Mouse (Mus musculus) kidney, adult 18-20 months (tissue): ENCODE measurements around the gene 5730522E02Rik.
"Not testable (repeated sequence)": the region's sequence is repeated elsewhere in the genome, so short reads cannot be mapped to it uniquely, and the experiment has no call there.

Experiments
- DNase-seq: peaks from one replicate; pipeline ENCODE4 v3.0.0; 2021

Gene 5730522E02Rik

DNA sequence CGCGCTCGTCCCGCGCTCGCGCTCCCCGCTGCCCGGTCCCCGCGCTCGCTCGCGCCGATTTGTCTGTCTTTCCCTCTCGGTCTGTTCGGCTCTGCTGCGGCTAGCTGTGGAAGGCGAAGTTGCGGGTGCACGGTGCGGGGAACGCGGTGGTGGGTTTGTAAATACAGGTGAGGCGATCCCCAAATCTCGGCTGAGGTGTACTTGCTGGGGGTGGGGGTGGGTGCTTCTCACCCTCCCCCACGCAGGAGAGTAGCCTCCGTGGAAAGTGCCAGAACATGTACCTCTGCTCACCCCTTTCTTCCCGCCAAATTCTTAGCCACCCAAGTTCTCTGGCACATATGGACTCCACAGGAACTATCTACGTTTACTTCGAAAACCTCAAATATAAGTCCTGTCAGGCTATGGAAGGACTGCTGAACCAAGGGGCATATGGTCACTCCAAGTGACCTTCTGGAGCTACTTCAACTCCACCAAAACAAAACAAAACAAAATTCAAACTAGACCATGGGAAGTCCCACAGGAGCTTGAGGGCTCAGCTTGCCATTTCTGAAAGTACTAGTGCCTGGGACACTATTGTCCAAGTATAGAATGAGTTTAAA is at the start of gene 5730522E02Rik:
5730522E02Rik (minus strand) TSS at position 182 of the 599 bp plus-strand sequence.
- peak; percentile 20 for DNase-seq

DNA sequence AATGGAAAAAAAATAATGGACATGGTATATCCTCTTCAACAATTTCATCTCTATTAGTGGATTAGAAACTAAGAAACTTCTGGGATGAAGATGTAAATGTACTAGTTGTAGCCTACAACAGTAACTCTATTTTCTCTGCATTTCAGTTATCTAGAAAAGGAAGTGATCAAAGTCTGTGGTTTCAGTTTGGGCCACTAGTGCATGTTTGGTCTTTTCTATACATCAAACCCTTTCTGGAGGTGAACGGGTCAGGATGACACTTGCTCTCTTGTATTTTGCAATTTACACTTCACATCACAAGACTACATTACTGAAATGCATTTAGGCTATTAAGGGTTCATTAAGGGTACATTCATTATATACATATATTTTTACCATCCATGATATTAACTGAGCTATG is 26.0 kb upstream of the 5730522E02Rik start:
- DNase-seq = no peak

- DNase-seq = no peak
Observed at GRCm38 (mm10) chr11:26229895-26230294, 19.3 kb upstream of the 5730522E02Rik start.

DNA sequence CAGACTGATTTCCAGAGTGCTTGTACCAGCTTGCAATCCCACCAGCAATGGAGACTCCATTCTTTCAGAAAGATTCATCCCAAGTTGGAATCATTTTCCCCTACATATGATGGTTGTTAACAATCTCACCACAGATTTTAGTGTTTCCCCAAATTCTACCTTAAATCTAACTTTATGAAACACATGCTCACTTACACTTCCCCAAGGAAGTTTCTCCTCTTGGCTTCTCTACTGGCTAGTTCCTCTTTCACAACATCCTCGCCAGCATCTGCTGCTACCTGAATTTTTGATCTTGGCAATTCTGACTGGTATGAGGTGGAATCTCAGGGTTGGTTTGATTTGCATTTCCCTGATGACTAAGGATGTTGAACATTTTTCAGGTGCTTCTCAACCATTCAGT is 3.1 kb upstream of the 5730522E02Rik start:
- DNase-seq = not testable (repeated sequence)

DNA sequence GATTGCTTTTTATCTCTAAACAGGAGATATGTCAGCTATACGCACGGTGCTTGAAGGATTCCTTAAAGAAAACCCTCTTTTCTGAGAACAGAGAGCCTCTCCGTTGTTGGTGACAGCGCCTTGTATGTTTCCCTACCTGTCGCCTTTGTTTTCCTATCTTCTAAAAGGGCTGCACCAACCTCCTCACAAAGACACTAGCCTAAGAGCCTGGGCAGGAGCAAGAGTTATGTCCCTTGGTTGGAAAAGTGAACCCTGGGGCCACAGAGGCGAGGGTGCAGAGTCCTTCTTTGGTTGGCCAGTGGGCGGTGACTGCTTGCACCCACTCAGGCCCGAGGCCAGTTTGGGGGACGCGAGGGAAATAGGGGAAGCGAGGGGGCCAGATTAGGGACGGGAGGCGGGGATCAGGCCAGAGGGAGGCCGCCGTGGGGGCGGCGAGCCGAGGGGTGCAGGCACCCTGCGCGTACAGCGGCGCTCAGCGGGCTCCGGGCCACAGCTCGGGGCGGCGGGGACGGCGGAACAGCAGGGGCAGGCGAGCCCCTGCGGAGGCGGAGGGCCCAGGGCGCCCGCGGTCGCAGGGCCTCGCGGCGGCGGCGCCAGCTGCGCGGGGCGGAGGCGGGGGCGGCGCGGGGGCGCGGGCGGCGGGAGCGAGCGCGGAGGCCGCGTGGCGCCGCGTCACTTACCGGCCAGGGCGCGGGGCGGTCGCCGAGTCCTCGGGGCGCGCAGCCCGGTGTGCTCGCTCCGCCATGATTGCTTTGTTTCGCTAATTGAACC is 567 bp downstream of the 5730522E02Rik start:
- peak; percentile 76 for DNase-seq

- DNase-seq = no peak
Observed at GRCm38 (mm10) chr11:26203466-26203865, 7.1 kb downstream of the 5730522E02Rik start.

DNA sequence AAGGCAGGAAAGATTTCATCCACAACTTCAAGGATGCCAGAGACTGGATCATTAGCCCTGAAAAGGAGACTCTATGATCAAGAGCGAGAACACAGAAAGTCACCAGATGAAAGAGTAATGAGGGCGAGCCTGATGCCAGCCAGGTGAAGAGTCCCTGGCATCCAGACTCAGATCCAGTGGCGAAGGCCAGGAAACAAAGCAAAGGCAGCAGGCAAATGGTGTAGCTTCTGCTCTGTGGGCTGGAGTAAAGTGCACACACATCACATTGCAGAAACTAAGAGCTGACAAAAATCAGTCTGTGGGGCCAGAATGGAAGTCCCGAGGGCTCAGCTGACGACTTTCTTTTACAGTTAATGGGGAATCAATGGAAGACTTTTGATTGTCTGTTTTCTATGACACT is 7.7 kb downstream of the 5730522E02Rik start:
- no peak for DNase-seq

GRCm38 (mm10) chr11:26201778-26202097 is 8.8 kb downstream of the 5730522E02Rik start:
- DNase-seq = no peak

DNA sequence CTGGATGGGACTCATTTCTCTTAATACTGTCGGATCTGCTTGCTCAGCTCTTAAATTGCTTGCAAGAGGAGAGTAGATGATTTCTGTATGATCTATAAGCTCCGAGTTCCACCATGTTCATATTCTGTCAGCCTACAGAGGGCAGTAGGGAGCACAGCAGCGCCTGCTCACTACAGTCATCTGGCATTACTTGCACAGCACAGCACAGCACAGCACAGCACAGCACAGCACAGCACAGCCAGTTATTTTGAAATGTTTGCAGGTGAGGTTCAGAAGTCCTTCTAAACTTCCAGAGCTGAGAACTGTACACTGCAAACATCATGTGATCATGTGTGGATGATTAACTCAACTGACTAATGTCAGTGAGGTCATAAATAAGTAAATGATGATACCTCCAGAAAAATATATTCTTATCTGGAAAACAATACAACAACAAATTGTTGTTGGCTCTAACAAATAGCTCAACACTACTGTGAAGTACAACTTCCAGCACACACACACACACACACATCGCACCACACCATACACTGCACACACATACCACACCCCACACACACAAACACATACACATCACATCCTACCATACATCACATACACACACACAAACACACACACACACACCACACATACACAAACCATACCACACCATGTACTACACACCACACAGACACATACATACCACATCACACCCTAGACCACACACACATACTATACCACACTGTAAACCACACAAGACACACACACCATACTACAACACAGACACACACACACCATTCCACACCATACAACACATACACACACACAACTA is 9.4 kb downstream of the 5730522E02Rik start:
- DNase-seq = peak; percentile 36

- DNase-seq = no peak
Observed at GRCm38 (mm10) chr11:26195468-26195867, 15.1 kb downstream of the 5730522E02Rik start.

- DNase-seq = no peak
Observed at GRCm38 (mm10) chr11:26187231-26187967, 23.2 kb downstream of the 5730522E02Rik start.

DNA sequence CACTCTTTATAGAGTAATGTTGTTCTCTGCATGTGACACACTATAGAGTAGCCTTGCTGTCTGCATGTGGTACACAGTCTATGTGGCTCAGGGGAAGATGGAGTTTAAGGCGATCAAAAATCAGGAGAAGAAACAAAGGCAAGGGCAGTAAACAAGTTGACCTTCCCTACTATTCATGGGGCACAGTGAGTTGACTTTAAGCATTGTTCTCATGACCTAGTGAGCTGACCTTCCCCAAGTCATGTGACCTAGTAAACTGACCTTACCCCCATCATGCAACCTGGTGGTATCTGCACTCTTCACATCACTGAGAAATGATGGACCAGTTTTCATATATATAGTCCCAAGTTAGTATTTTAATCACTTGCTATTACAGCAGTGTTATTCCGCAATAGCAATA is 40.0 kb downstream of the 5730522E02Rik start:
- no peak for DNase-seq

DNA sequence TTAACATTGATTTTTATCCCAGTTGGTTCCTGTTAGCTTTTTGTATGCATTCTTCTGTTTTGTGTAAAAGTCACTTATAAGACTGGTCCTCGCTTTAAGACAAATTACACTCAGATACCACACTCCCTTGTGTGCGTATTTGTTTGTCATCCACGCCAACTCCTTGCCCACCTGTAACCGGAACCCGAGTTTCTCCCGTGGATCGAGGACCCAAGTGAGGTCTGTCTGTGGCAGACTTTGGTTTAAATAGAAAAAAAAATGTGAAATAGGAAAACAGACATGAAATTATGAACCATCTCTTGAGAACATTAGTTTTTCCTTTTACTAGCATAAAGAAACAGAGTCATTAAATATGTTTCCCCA is 43.0 kb downstream of the 5730522E02Rik start:
- DNase-seq = no peak

- DNase-seq = no peak
Observed at GRCm38 (mm10) chr11:26166966-26167608, 43.5 kb downstream of the 5730522E02Rik start.

GRCm38 (mm10) chr11:26164651-26165259 is 45.8 kb downstream of the 5730522E02Rik start:
- no peak for DNase-seq

DNA sequence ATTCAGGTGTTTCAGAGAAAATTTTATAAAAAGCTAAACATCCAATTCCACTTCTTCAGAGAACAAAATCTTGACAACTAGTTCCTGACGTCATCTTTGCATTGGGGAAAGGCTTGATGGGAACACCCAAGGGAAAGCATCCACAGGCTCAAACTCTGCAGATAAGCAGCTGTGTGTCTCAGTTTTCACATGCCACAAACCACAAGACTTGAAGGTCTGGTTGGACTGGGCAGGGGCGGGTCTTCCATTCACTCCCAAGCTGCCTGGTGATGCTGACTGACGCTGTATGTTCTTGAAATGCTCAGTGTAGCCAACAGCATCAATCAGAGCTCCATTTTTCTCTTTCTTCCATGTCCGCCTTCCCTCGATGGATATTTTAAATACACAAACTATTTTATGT is 49.2 kb downstream of the 5730522E02Rik start:
- DNase-seq = no peak

DNA sequence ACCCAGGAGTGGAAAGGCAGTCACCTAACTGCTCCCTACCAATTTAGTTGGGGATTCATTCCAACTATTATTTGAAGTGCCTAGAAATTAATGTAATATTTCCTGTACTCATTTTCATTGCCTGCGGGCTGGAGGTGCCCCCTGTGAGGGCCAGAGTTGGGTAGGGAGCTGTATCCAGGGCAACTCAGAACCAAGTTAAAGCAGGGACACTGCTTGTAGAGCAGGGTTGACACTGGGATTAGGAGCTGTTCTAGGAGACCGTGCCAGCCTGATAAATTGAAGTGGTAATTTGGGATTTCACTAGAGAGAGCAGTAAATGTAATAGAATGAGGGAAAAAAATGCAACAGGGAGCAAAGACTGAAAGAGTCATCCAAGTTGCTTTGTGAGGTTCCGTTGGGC is 51.5 kb downstream of the 5730522E02Rik start:
- no peak for DNase-seq

DNA sequence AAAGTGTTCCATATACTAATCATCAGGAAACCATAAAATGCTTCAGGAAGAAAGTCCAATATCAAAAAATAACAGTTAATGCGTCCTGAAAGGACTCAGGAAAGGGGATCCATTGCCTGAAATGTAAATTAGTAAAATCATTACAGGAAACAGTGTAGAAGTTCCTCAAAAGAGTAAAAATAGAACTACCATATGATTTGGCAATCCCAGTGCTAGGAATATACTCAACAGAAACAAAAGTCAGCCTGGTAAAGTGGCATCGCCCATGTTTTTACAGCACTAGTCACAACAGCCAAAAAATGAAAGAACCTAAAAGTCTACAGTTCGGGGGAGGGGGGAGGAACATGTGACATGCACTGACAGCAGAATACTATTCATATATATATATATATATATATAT is 70.5 kb downstream of the 5730522E02Rik start:
- no peak for DNase-seq

- DNase-seq = no peak
Observed at GRCm38 (mm10) chr11:26138013-26138412, 72.5 kb downstream of the 5730522E02Rik start.

- DNase-seq = no peak
Observed at GRCm38 (mm10) chr11:26130911-26131310, 79.7 kb downstream of the 5730522E02Rik start.

DNA sequence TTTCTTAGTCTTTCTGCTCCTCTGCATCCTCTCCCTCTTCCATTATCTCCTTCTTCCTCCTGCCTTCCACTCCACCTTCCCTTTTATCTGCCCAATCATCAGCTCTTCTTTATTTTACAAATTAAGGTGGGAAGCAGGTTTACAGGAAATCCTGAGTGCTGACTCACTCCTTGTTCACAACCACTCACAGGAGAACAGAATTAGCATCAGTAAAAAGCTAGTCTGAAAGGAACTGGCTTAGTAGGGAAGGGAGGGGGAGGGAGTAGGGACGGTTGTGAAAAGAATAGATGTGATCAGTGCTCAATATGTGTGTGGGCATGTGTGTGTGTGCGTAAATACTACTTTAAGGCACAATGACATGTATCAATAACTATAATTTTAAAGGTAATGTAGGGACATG is 81.5 kb downstream of the 5730522E02Rik start:
- DNase-seq = no peak

- no peak for DNase-seq
Observed at GRCm38 (mm10) chr11:26128385-26128784, 82.2 kb downstream of the 5730522E02Rik start.
